Comparison of ENCODE assay signal across 19 mouse cellular contexts in genomic region chr8:107613411-107613810, GRCm38 (mm10).
"Had no signal": no experiment of that assay in that cellular context is flagged by ENCODE, and none has a peak within 500 bp of the region (broad histone marks: within the 10 kb centered on the region; RNA-seq: fewer than 3 reads in every experiment).

No protein-coding gene starts in this region.

- H3K9ac ChIP-seq: lung, embryonic 14.5 days; midbrain, embryonic 12.5 days; neural tube, embryonic 13.5 days; neural tube, embryonic 15.5 days had no signal

- H3K4me3 ChIP-seq: midbrain, embryonic 10.5 days; midbrain, embryonic 12.5 days; myocyte; neural tube, embryonic 13.5 days; neural tube, embryonic 15.5 days had no signal

- H3K9me3 ChIP-seq: midbrain, embryonic 10.5 days; neural tube, embryonic 13.5 days; neural tube, embryonic 15.5 days had no signal

- H3K27ac ChIP-seq: midbrain, embryonic 10.5 days; midbrain, embryonic 12.5 days; neural tube, embryonic 13.5 days; neural tube, embryonic 15.5 days had no signal

- H3K4me2 ChIP-seq: lung, embryonic 14.5 days; midbrain, embryonic 12.5 days; neural tube, embryonic 13.5 days; neural tube, embryonic 15.5 days had no signal

- ATAC-seq: midbrain, embryonic 16.5 days had no signal

- H3K27me3 ChIP-seq: midbrain, embryonic 12.5 days; neural tube, embryonic 13.5 days; neural tube, embryonic 15.5 days had no signal

- H3K36me3 ChIP-seq: midbrain, embryonic 10.5 days; midbrain, embryonic 12.5 days; neural tube, embryonic 13.5 days; neural tube, embryonic 15.5 days had no signal

- DNase-seq: lung, adult 18-20 months; lung, embryonic 14.5 days; lung, postnatal 10 days; lung, postnatal 4 days; midbrain, embryonic 14.5 days; retina, postnatal 1 day; right cerebral cortex, adult 18-20 months; right cerebral cortex, postnatal 25 days; right cerebral cortex, postnatal 4 days; spleen, adult 18-20 months; thymus, adult 18-20 months; thymus, postnatal 14 days; thymus, postnatal 36 days had no signal
